Mouse (Mus musculus) bone marrow macrophage, adult 2 months (primary cell): Measurements from ENCODE around the gene Cd46.

Source experiments
- CTCF ChIP-seq: IDR thresholded peaks from 2 replicates; pipeline ENCODE4 v1.5.1; 2012; ENCODE audit warnings: low read depth, mild to moderate bottlenecking, low read length, moderate library complexity
- POLR2A ChIP-seq: IDR thresholded peaks from 2 replicates; pipeline ENCODE4 v1.6.1; 2012; ENCODE audit warnings: mild to moderate bottlenecking, low read depth, low read length, borderline replicate concordance

DNA sequence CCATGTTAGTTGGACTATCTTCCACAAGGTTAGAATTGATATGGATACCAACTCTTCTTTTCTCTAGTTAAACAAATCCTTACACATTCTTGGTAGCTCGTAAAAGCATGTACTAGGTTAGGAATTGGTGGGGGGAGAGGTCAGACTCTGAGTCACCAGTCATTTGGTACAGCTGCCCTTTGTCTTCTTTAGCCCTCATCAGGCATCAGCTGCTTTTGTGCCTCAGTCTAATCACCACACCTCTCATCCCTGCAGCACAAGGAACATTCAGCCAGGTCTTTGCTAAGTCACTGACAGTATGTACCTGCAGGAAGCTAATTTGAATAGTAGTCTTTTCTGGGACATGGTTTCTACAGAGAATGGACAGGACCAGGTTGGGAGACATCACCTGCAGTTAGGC, 64.5 kb downstream of the Cd46 start:
- no peak for TF ChIP-seq POLR2A
- no peak for TF ChIP-seq CTCF
